Mouse (Mus musculus): ENCODE measurements around the gene Fam131a.
"Not testable (repeated sequence)": the region's sequence is repeated elsewhere in the genome, so short reads cannot be mapped to it uniquely, and the experiment has no call there.

Gene Fam131a

GRCm38 (mm10) chr16:20693111-20693701 lies at the start of gene Fam131a:
Gene Fam131a, plus strand, starts transcription at chr16:20693241.
- DNase-seq (ENCODE audit: low read depth, low spot score), result peak; percentile 40

- DNase-seq (ENCODE audit: low read depth, low spot score), result no peak
Observed at GRCm38 (mm10) chr16:20643911-20644310, 49.1 kb upstream of the Fam131a start.

- peak; percentile 97 for DNase-seq (ENCODE audit: low read depth, low spot score)
Observed at GRCm38 (mm10) chr16:20651076-20651946, 41.7 kb upstream of the Fam131a start, which contains the start of gene Psmd2. Gene Psmd2, plus strand, starts transcription at chr16:20651652.

- no peak for DNase-seq (ENCODE audit: low read depth, low spot score)
Observed at GRCm38 (mm10) chr16:20651947-20652310, 41.1 kb upstream of the Fam131a start.

- DNase-seq (ENCODE audit: low read depth, low spot score), result peak; percentile 36
Observed at GRCm38 (mm10) chr16:20653315-20653714, 39.7 kb upstream of the Fam131a start.

GRCm38 (mm10) chr16:20657661-20658060 lies 35.4 kb upstream of the Fam131a start:
- DNase-seq (ENCODE audit: low read depth, low spot score), result peak; percentile 59

- not testable (repeated sequence) for DNase-seq (ENCODE audit: low read depth, low spot score)
Observed at GRCm38 (mm10) chr16:20668013-20668412, 25.0 kb upstream of the Fam131a start, which contains the start of gene Eif4g1. Gene Eif4g1, plus strand, starts transcription at chr16:20668313.

GRCm38 (mm10) chr16:20670291-20670690 lies 22.8 kb upstream of the Fam131a start:
- DNase-seq (ENCODE audit: low read depth, low spot score), result no peak

- DNase-seq (ENCODE audit: low read depth, low spot score), result no peak
Observed at GRCm38 (mm10) chr16:20671886-20672285, 21.2 kb upstream of the Fam131a start.

GRCm38 (mm10) chr16:20672500-20672902 lies 20.5 kb upstream of the Fam131a start:
- DNase-seq (ENCODE audit: low read depth, low spot score), result peak; percentile 95

- DNase-seq (ENCODE audit: low read depth, low spot score), result peak; percentile 52
Observed at GRCm38 (mm10) chr16:20672965-20673705, 19.9 kb upstream of the Fam131a start.

GRCm38 (mm10) chr16:20673706-20674303 lies 19.2 kb upstream of the Fam131a start:
- peak; percentile 60 for DNase-seq (ENCODE audit: low read depth, low spot score)

- DNase-seq (ENCODE audit: low read depth, low spot score), result no peak
Observed at GRCm38 (mm10) chr16:20675213-20675612, 17.8 kb upstream of the Fam131a start.

GRCm38 (mm10) chr16:20676702-20677101 lies 16.3 kb upstream of the Fam131a start:
- peak; percentile 71 for DNase-seq (ENCODE audit: low read depth, low spot score)

GRCm38 (mm10) chr16:20677380-20677779 lies 15.7 kb upstream of the Fam131a start:
- peak; percentile 45 for DNase-seq (ENCODE audit: low read depth, low spot score)

- DNase-seq (ENCODE audit: low read depth, low spot score), result peak; percentile 98
Observed at GRCm38 (mm10) chr16:20677974-20678675, 14.9 kb upstream of the Fam131a start.

- DNase-seq (ENCODE audit: low read depth, low spot score), result no peak
Observed at GRCm38 (mm10) chr16:20690774-20691173, 2.3 kb upstream of the Fam131a start.

GRCm38 (mm10) chr16:20691617-20692016 lies 1.4 kb upstream of the Fam131a start:
- DNase-seq (ENCODE audit: low read depth, low spot score), result no peak

GRCm38 (mm10) chr16:20692241-20692965 lies 638 bp upstream of the Fam131a start:
- no peak for DNase-seq (ENCODE audit: low read depth, low spot score)

- peak; percentile 51 for DNase-seq (ENCODE audit: low read depth, low spot score)
Observed at GRCm38 (mm10) chr16:20694781-20695180, 1.7 kb downstream of the Fam131a start.

Measured in 3T3-L1 (cell line).